Mouse (Mus musculus) embryonic facial prominence, embryonic 13.5 days (tissue): Measurements from ENCODE around the gene Tgfbi. TPM values are rescaled to one million over a fixed set of nuclear protein-coding genes. Genes with fewer than 3 reads are reported as not detected.

Source experiments
- ATAC-seq: fragments of 200-750 bp; cut with Nextera tagmentation; 2 replicates; pipeline ENCODE4 v1.8.0; 2017; ENCODE audit warnings: low read depth; ENCODE audit not compliant: insufficient number of reproducible peaks, insufficient read depth, low FRiP score, low TSS enrichment
- H3K27ac ChIP-seq: fragments of 300-500 bp; sonication (generic); 2 replicates; pipeline ENCODE4 v1.5.1; 2015; ENCODE audit warnings: moderate library complexity, mild to moderate bottlenecking, inconsistent platforms
- H3K27me3 ChIP-seq: fragments of 300-500 bp; sonication (generic); 2 replicates; pipeline ENCODE4 v1.6.1; 2015; ENCODE audit warnings: mild to moderate bottlenecking, inconsistent platforms
- H3K36me3 ChIP-seq: fragments of 300-500 bp; sonication (generic); 2 replicates; pipeline ENCODE4 v1.6.1; 2015; ENCODE audit warnings: mild to moderate bottlenecking, inconsistent platforms
- H3K4me1 ChIP-seq: fragments of 300-500 bp; sonication (generic); 2 replicates; pipeline ENCODE4 v1.6.1; 2015; ENCODE audit warnings: inconsistent platforms
- H3K4me2 ChIP-seq: fragments of 300-500 bp; sonication (generic); 2 replicates; pipeline ENCODE4 v1.6.1; 2015; ENCODE audit warnings: moderate library complexity, mild to moderate bottlenecking, inconsistent platforms
- H3K4me3 ChIP-seq: fragments of 300-500 bp; sonication (generic); 2 replicates; pipeline ENCODE4 v1.5.1; 2015; ENCODE audit warnings: mild to moderate bottlenecking, inconsistent platforms
- H3K9ac ChIP-seq: fragments of 300-500 bp; sonication (generic); 2 replicates; pipeline ENCODE4 v1.6.1; 2015; ENCODE audit warnings: mild to moderate bottlenecking, inconsistent platforms
- H3K9me3 ChIP-seq: fragments of 300-500 bp; sonication (generic); 2 replicates; pipeline ENCODE4 v1.6.1; 2016; ENCODE audit warnings: inconsistent platforms
- WGBS: fragments of 180-500 bp; shearing (Covaris S2); methylation state at CpG from one replicate; pipeline ENCODE4 v1.1.7; 2015; ENCODE audit warnings: mixed read lengths; 5-methylcytosine and 5-hydroxymethylcytosine counted together
- polyA plus RNA-seq: library from polyadenylated mRNA; unstranded; fragments of >200 nt; fragmentation: Nextera tagmentation; extraction: Ambion mirVana; gene quantifications from 2 replicates; pipeline ENCODE4 v1.2.1, GENCODE M21; 2015

The Tgfbi gene
- polyA plus RNA-seq, 1 experiment from 2014 or later: 68.8 TPM

DNA sequence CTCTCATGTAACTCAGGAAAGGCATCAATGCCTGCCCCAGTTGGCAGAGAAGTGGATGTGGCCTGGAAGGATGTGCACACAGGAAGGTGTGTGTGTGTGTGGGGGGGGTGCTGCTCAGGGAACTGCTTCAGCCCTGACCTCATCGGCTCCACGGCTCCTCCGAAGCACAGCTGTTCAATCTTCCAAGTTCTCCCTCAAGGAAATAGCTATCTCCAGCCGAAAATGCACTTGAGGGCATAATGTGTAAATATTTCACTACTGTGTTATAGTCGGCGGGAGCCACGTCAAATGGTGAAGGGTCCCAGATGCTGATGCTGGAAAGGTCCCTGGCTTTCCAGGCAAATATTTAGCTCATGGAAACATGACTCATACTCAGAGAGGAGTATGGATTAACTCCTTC, 25.6 kb downstream of the Tgfbi start:
- Histone ChIP-seq H3K4me3 (no peak overlapping the region), H3K9ac (no peak overlapping the region), H3K36me3 (peaks cover 39% of the 10 kb centered on the region), H3K4me2 (no peak overlapping the region), H3K9me3 (no peaks in the 10 kb centered on the region), H3K4me1 (peaks cover 20% of the 10 kb centered on the region), H3K27me3 (no peaks in the 10 kb centered on the region), H3K27ac (peak overlapping the region; percentile 78)
- no peak for ATAC-seq
- WGBS: 11% methylated on average over 7 of the region's 7 CpGs

DNA sequence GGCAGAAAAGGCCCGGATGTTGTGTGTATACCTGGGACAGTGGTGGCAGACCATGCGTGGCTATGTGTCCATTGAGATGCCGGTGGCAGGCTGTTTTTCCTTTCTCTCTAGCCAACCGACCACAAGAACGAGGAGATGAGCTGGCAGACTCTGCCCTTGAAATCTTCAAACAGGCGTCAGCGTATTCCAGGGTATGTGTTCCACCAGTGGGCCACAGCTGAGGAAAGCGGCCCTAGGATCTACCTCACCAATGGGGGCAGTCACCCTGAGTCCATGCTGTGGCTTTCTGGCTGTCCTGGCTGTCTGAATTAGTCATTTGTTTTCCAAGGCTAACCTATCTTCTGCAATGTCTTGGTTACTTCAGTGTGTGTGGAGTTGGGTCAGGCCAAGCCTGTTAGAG, 27.7 kb downstream of the Tgfbi start:
- no peaks in the 10 kb centered on the region for H3K27me3 ChIP-seq
- peaks cover 27% of the 10 kb centered on the region for H3K36me3 ChIP-seq
- peaks cover 20% of the 10 kb centered on the region for H3K4me1 ChIP-seq
- 93% methylated on average over 8 of the region's 8 CpGs for WGBS
- H3K9me3 ChIP-seq: no peaks in the 10 kb centered on the region
- H3K27ac ChIP-seq: no peak overlapping the region
- no peak overlapping the region for H3K9ac ChIP-seq
- H3K4me2 ChIP-seq: no peak overlapping the region
- ATAC-seq: no peak
- H3K4me3 ChIP-seq: no peak overlapping the region

DNA sequence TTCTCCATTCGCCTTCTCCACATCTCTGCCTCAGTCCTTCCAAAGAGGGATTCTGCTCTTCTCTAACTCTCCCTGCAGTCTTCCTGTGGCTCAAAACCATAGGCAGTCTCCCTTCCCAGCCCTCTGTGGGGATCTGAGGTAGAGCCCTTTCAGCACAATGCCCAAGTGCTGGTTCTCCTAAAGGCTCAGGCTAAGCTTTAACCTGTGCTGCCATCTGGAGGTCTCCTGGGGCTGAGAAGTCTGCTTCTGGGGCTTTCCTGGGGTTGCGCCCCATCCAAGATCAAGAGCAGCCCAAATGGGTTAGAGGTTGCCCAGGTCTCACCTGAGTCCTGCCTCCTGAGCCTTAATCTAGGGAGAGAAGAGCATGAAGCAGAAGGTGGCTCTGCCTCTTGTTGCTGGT, 32.4 kb downstream of the Tgfbi start:
- H3K4me2 ChIP-seq: no peak overlapping the region
- ATAC-seq: no peak
- peaks cover 9% of the 10 kb centered on the region; the same call in 1 of the 2 replicates for H3K4me1 ChIP-seq
- H3K27ac ChIP-seq: no peak overlapping the region
- 84% methylated on average over 2 of the region's 2 CpGs for WGBS
- peaks cover 9% of the 10 kb centered on the region; the same call in 1 of the 2 replicates for H3K36me3 ChIP-seq
- no peaks in the 10 kb centered on the region for H3K27me3 ChIP-seq
- no peaks in the 10 kb centered on the region for H3K9me3 ChIP-seq
- no peak overlapping the region for H3K9ac ChIP-seq
- H3K4me3 ChIP-seq: no peak overlapping the region

DNA sequence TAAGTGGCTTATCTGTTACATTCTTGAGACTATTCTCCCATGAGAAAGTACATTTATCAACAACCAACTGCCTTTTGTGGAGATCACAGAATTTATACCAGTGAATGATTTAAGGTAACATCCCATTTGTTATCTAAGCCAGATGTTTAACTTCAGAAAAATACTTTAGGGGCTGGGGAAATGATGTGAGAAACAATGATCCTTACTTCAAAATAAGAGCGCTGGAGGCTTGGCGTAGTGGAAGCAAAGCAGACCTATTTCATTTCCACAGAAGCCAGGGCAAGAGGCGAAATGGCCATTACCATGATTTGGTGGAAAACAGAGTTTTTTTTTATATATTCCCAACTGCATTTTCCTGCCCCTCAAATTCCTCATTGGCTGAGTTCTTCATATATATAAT, 34.7 kb downstream of the Tgfbi start:
- Histone ChIP-seq H3K27me3 (no peaks in the 10 kb centered on the region), H3K9ac (no peak overlapping the region), H3K4me1 (peaks cover 24% of the 10 kb centered on the region), H3K27ac (no peak overlapping the region), H3K9me3 (no peaks in the 10 kb centered on the region), H3K4me2 (no peak overlapping the region), H3K36me3 (no peaks in the 10 kb centered on the region), H3K4me3 (no peak overlapping the region)
- WGBS: 68% methylated on average over 3 of the region's 3 CpGs
- no peak for ATAC-seq

DNA sequence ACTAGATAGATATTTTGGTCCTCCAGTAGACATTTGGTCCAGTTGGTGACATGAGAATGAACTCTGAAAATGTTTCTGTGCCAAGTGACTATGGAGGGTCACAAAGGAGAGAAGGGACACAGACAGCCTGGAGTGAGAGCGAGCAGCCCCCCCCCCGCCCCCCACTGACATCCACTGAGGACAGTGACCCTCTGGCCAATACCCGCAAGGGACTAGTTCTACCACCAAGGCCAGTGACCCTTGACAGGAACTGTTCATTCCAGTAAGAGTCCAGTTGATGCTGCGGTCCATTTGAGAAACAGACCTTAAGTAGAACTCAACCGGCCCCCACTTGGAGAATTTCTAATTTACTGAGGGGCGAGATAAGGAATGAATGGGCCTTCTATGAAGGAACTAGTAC, 36.4 kb downstream of the Tgfbi start:
- Histone ChIP-seq H3K4me2 (no peak overlapping the region), H3K4me1 (peaks cover 24% of the 10 kb centered on the region), H3K9me3 (no peaks in the 10 kb centered on the region), H3K27me3 (no peaks in the 10 kb centered on the region), H3K27ac (no peak overlapping the region), H3K9ac (no peak overlapping the region), H3K4me3 (no peak overlapping the region), H3K36me3 (no peaks in the 10 kb centered on the region)
- ATAC-seq: no peak
- WGBS: 79% methylated on average over 6 of the region's 6 CpGs

DNA sequence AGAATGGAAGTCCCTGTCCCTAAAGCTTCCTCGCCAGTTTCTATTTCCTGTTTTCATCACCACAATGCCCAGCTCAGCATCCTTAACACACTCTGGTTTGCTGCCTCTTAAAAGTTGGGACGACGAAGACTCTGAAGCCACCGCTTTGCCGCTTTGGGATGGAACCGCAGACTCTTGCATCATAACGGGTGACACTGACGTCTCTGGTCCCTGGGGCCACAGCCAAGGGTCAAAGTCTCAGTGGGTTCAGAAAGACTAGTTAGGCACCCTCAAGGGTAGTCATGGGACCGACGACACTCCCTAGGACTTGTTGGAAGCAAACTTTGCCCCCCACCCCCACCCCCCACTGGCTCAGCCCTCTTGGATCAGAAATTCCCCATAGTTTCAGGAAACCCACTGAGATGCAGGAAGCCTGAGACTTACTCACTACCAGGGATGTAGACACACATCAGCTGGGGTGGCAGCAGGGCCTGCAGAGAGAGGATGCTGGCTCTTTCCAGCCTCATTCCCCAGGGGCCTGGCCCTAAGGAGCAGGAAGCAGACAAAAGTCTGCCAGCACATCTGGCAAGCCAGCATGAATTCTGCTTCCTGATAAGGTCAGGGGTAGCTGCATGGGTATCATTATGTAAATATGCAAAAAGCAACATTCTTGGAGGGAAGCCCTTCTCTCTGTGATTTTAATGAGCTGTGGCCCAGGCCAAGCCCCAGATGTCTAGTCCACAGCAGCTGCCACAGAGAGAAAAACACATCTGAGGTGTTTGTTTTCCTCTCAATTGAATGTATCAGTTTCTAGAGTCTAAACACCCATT, 38.5 kb downstream of the Tgfbi start:
- H3K27me3 ChIP-seq: no peaks in the 10 kb centered on the region
- peaks cover 34% of the 10 kb centered on the region for H3K4me1 ChIP-seq
- ATAC-seq: no peak
- no peak overlapping the region for H3K4me2 ChIP-seq
- no peaks in the 10 kb centered on the region for H3K9me3 ChIP-seq
- no peak overlapping the region for H3K9ac ChIP-seq
- WGBS: 72% methylated on average over 10 of the region's 10 CpGs
- peak overlapping the region; percentile 69 for H3K27ac ChIP-seq
- no peak overlapping the region for H3K4me3 ChIP-seq
- no peaks in the 10 kb centered on the region for H3K36me3 ChIP-seq

DNA sequence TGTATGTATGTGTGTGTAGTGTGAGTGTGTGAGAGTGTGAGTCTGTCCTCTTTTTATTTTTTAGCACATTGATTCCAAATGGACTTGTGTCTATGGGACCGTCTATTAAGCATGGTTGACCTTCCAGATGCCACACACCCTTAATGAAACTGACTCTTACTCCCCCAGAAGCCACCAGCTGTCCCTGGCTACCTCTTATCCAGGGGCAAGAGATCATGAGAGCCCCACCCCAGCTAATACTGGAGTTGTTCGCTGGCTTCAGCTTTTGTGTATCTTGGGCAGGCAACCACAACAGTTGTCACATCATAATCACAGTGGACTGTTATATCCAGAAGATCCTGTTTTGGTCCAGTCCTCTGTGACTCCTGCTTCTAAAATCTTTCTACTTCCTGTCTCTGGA, 40.7 kb downstream of the Tgfbi start:
- WGBS: 85% methylated on average over 2 of the region's 2 CpGs
- no peak overlapping the region for H3K9ac ChIP-seq

DNA sequence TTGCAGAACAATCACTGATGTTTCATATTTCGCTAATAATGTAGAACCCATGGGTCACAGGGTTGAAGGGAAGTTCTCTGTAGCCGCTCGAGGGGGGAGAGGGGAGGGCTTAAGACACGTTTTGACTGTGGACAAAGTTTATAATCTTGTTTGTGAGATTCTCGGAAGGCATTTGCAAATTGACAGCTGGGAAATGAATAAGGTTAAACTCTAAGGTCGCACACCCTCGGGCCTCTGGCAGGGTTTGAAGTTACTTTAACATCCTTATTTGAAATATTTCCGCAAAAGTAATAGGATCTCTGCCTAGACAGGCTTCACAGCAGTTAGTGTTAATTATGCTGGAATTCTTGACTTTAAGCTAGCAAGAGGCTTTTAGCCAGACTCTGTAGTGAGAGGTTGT, 43.1 kb downstream of the Tgfbi start:
- no peak overlapping the region for H3K4me2 ChIP-seq
- no peaks in the 10 kb centered on the region for H3K36me3 ChIP-seq
- no peak overlapping the region for H3K9ac ChIP-seq
- H3K4me1 ChIP-seq: peaks cover 50% of the 10 kb centered on the region
- no peaks in the 10 kb centered on the region for H3K9me3 ChIP-seq
- no peak for ATAC-seq
- WGBS: 9% methylated on average over 8 of the region's 8 CpGs
- no peak overlapping the region for H3K4me3 ChIP-seq
- no peaks in the 10 kb centered on the region for H3K27me3 ChIP-seq
- H3K27ac ChIP-seq: peak overlapping the region; percentile 40

More for the DNA sequence above, 40.7 kb downstream of the Tgfbi start:
- Histone ChIP-seq H3K4me3 (no peak overlapping the region), H3K4me1 (peaks cover 46% of the 10 kb centered on the region), H3K27ac (no peak overlapping the region; the same call in 1 of the 2 replicates), H3K36me3 (no peaks in the 10 kb centered on the region), H3K27me3 (no peaks in the 10 kb centered on the region), H3K4me2 (no peak overlapping the region), H3K9me3 (no peaks in the 10 kb centered on the region)
- ATAC-seq: no peak

DNA sequence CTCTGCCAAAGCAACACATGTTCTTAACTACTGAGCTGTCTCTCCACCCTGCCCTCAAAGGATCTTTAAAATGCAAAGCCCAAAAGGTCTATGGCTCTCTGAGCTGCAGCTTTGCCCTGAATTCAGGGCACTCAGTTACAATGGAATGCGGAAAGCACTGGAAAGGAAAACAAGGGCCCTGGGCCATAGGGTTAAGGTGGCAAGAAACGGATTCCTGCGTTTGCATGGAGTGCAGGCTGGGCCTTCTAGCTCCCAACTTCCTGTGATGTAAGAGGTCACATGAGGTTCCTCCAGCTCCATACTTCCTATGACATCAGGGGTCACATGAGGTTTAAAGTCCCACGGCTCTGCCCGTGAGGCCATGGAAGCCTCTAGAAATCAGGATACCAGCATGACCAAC, 44.9 kb downstream of the Tgfbi start:
- Histone ChIP-seq H3K4me2 (no peak overlapping the region), H3K9ac (no peak overlapping the region), H3K27ac (peak overlapping the region; percentile 48; the same call in 1 of the 2 replicates), H3K9me3 (no peaks in the 10 kb centered on the region), H3K36me3 (no peaks in the 10 kb centered on the region), H3K27me3 (no peaks in the 10 kb centered on the region), H3K4me1 (peaks cover 45% of the 10 kb centered on the region), H3K4me3 (no peak overlapping the region)
- no peak for ATAC-seq
- WGBS: 60% methylated on average over 5 of the region's 5 CpGs

DNA sequence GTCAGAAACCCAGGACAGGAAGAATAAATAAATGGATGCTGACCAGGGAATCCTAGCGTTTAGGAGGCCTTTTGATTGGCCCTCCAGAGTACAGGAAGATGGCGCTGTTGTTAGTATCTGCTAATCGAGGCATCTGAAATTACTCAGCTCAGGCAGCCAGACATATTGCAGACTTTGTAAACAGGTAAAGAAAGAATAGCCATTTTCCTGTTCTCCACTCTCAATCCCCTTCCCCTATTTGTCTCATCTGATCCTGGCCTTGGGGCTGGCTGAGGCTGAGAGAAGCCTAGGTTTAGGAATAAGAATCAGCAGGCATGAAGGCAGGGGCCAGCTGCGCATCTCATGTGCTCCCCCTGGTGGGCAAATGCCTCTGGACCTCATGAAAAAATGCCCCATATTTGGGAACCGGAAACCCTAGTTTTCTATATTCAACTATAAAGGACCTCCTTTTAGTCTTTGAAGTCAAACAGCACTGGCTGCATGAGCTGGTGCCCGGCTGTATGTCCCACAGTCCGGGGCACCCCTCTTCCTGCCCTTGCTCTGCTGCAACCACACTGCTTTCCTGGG, 48.7 kb downstream of the Tgfbi start:
- WGBS: 30% methylated on average over 7 of the region's 7 CpGs
- H3K36me3 ChIP-seq: no peaks in the 10 kb centered on the region
- H3K9me3 ChIP-seq: no peaks in the 10 kb centered on the region
- no peak overlapping the region for H3K27ac ChIP-seq
- no peak for ATAC-seq
- H3K4me2 ChIP-seq: no peak overlapping the region
- H3K4me1 ChIP-seq: peaks cover 34% of the 10 kb centered on the region
- no peaks in the 10 kb centered on the region for H3K27me3 ChIP-seq
- no peak overlapping the region for H3K9ac ChIP-seq
- no peak overlapping the region for H3K4me3 ChIP-seq

DNA sequence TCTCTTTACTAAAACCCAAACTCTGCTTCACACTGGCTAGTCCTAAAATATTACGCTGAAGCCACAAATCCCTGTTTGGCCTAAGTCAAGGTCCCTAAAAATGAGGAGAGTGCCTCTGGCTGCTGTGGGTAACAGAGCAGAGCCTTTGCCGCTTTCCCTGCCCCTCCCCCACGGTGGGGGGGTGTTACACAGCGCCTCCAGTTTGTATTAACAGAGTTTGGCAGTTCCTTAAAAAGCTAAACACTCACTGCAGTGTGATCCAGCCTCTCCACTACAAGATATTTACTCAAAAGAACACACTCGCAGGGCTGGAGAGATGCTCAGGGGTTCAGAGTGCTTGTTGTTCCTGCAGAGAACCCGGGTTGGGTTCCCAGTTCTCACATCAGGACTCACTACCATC, 49.6 kb downstream of the Tgfbi start:
- H3K9ac ChIP-seq: no peak overlapping the region
- H3K27me3 ChIP-seq: no peaks in the 10 kb centered on the region
- no peak overlapping the region for H3K27ac ChIP-seq
- no peaks in the 10 kb centered on the region for H3K36me3 ChIP-seq
- no peak for ATAC-seq
- no peaks in the 10 kb centered on the region for H3K9me3 ChIP-seq
- no peak overlapping the region for H3K4me3 ChIP-seq
- WGBS: 65% methylated on average over 6 of the region's 6 CpGs
- H3K4me2 ChIP-seq: no peak overlapping the region
- peaks cover 25% of the 10 kb centered on the region for H3K4me1 ChIP-seq

DNA sequence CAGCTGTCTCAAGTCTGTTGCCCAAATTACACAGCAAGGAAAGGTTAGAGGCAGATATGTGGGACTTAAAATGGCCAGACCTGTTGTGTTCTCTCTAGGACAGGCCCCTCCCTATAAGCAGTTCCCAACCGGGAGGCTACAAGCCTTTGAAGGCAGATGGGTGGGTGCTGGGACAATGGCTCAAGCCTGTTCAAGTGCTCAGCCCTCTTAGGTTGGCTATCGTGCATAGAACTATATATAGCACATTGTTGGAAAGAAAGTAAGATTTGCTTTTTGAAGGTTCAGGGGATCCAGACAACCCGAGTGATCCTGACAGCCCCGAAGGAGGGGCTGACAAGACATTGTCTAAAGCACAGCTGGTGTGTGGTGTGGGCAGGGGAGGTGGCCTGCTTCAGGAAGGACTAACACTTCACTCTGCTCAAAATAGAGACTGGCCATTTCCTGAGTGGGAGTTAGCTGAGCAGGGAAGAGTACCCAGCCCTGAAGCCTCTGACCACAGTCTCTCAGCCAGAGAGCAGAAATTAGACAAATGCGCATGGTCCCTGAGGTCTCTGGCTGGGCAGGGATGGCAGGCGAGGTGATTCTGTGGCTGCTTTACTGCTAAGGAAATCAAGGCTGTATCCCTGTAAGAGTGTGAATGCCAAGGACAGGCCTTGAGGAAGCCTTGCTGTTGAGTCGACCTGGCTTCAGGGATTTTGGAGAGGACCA, 52.7 kb downstream of the Tgfbi start:
- Histone ChIP-seq H3K9me3 (no peaks in the 10 kb centered on the region), H3K4me1 (peaks cover 10% of the 10 kb centered on the region), H3K4me2 (no peak overlapping the region), H3K27me3 (no peaks in the 10 kb centered on the region), H3K36me3 (no peaks in the 10 kb centered on the region), H3K27ac (peak overlapping the region; percentile 28; the same call in 1 of the 2 replicates), H3K4me3 (no peak overlapping the region), H3K9ac (no peak overlapping the region)
- WGBS: 69% methylated on average over 7 of the region's 7 CpGs
- ATAC-seq: no peak
